In genomic region chr14:117962453-117962852, GRCm38 (mm10) we compare ENCODE assay signal across 10 mouse cellular contexts.
A peak's percentile ranks its signal among the peaks of the same experiment; 100 is the strongest.
DNase-seq lines count a peak whose midpoint lies in the region; ATAC-seq and TF ChIP-seq lines count a peak whose summit lies in the region.
"Had no signal": no experiment of that assay in that cellular context is flagged by ENCODE, and none has a peak within 500 bp of the region (broad histone marks: within the 10 kb centered on the region; RNA-seq: fewer than 3 reads in every experiment).

No protein-coding gene starts in this region.

- ATAC-seq in forebrain, postnatal 0 days = no peak
- no peak for ATAC-seq in forebrain, embryonic 15.5 days (replicated peaks)
- ATAC-seq in midbrain, embryonic 16.5 days = no peak
- peak; percentile 71 for ATAC-seq in common myeloid progenitor, adult 5-6 weeks (replicated peaks; ENCODE audit: low read depth, poor library complexity, severe bottlenecking)
- peak; percentile 63 for ATAC-seq in megakaryocyte, adult 5-6 weeks (ENCODE audit: poor library complexity, severe bottlenecking)

- no peaks in the 10 kb centered on the region for H3K36me3 ChIP-seq in forebrain, postnatal 0 days (ENCODE audit: insufficient read depth)
- no peaks in the 10 kb centered on the region for H3K36me3 ChIP-seq in forebrain, embryonic 15.5 days
- no peaks in the 10 kb centered on the region for H3K36me3 ChIP-seq in midbrain, embryonic 10.5 days
- no peaks in the 10 kb centered on the region for H3K36me3 ChIP-seq in midbrain, embryonic 16.5 days (ENCODE audit: control insufficient read depth, insufficient read depth, low read length)
- H3K36me3 ChIP-seq: heart, embryonic 13.5 days had no signal

- no peaks in the 10 kb centered on the region for H3K27me3 ChIP-seq in forebrain, postnatal 0 days (ENCODE audit: insufficient read depth, low read length)
- no peaks in the 10 kb centered on the region for H3K27me3 ChIP-seq in forebrain, embryonic 15.5 days
- no peaks in the 10 kb centered on the region for H3K27me3 ChIP-seq in midbrain, embryonic 10.5 days (ENCODE audit: low read depth, poor library complexity, severe bottlenecking)
- no peaks in the 10 kb centered on the region for H3K27me3 ChIP-seq in midbrain, embryonic 16.5 days (ENCODE audit: control insufficient read depth, insufficient read depth, low read depth, low read length)
- H3K27me3 ChIP-seq: megakaryocyte, embryonic 14.5 days had no signal

- TF ChIP-seq CTCF in forebrain, postnatal 0 days (IDR thresholded peaks at IDR 0.05; ENCODE audit: low read depth) = peak; percentile 64

- no peak overlapping the region for H3K4me3 ChIP-seq in forebrain, postnatal 0 days (ENCODE audit: low read depth, low read length)
- H3K4me3 ChIP-seq in forebrain, embryonic 15.5 days = no peak overlapping the region
- H3K4me3 ChIP-seq in midbrain, embryonic 10.5 days = no peak overlapping the region
- H3K4me3 ChIP-seq in midbrain, embryonic 16.5 days (ENCODE audit: low read depth, low read length) = no peak overlapping the region
- H3K4me3 ChIP-seq: heart, embryonic 13.5 days had no signal

- no peaks in the 10 kb centered on the region for H3K4me1 ChIP-seq in forebrain, postnatal 0 days (ENCODE audit: insufficient read depth)
- peaks cover 9% of the 10 kb centered on the region for H3K4me1 ChIP-seq in forebrain, embryonic 15.5 days
- no peaks in the 10 kb centered on the region for H3K4me1 ChIP-seq in midbrain, embryonic 10.5 days
- no peaks in the 10 kb centered on the region for H3K4me1 ChIP-seq in midbrain, embryonic 16.5 days (ENCODE audit: control insufficient read depth, insufficient read depth, low read length)
- H3K4me1 ChIP-seq: heart, embryonic 13.5 days; megakaryocyte, embryonic 14.5 days had no signal

- 63% methylated on average over 4 of the region's 4 CpGs for WGBS in forebrain, postnatal 0 days
- WGBS in forebrain, embryonic 15.5 days = 55% methylated on average over 4 of the region's 4 CpGs
- 64% methylated on average over 4 of the region's 4 CpGs for WGBS in midbrain, embryonic 10.5 days
- WGBS in midbrain, embryonic 16.5 days = 57% methylated on average over 4 of the region's 4 CpGs

- no peak for DNase-seq in forebrain, postnatal 0 days
- peak; percentile 61 for DNase-seq in midbrain, embryonic 10.5 days (ENCODE audit: low spot score)
- DNase-seq in spleen, postnatal 4 days (ENCODE audit: low spot score in 2 of 2) = no peak
- no peak for DNase-seq in kidney, adult 11 months

- H3K4me2 ChIP-seq in forebrain, postnatal 0 days (ENCODE audit: low read depth) = no peak overlapping the region
- H3K4me2 ChIP-seq in forebrain, embryonic 15.5 days (replicated peaks) = no peak overlapping the region
- no peak overlapping the region for H3K4me2 ChIP-seq in midbrain, embryonic 16.5 days (ENCODE audit: low read length)
- H3K4me2 ChIP-seq: heart, embryonic 13.5 days had no signal

- no peak overlapping the region for H3K9ac ChIP-seq in forebrain, postnatal 0 days
- H3K9ac ChIP-seq in forebrain, embryonic 15.5 days (replicated peaks) = no peak overlapping the region
- no peak overlapping the region for H3K9ac ChIP-seq in midbrain, embryonic 16.5 days (ENCODE audit: low read depth, low read length)
- H3K9ac ChIP-seq: heart, embryonic 13.5 days had no signal

- H3K27ac ChIP-seq in forebrain, postnatal 0 days (ENCODE audit: low read depth, low read length) = no peak overlapping the region
- no peak overlapping the region for H3K27ac ChIP-seq in forebrain, embryonic 15.5 days (replicated peaks)
- H3K27ac ChIP-seq in midbrain, embryonic 10.5 days (replicated peaks) = no peak overlapping the region
- H3K27ac ChIP-seq in midbrain, embryonic 16.5 days (ENCODE audit: low read length) = no peak overlapping the region
- H3K27ac ChIP-seq: heart, embryonic 13.5 days had no signal

- no peaks in the 10 kb centered on the region for H3K9me3 ChIP-seq in forebrain, postnatal 0 days (ENCODE audit: low read length)
- H3K9me3 ChIP-seq in forebrain, embryonic 15.5 days = no peaks in the 10 kb centered on the region
- no peaks in the 10 kb centered on the region for H3K9me3 ChIP-seq in midbrain, embryonic 10.5 days (replicated peaks)
- no peaks in the 10 kb centered on the region for H3K9me3 ChIP-seq in midbrain, embryonic 16.5 days (replicated peaks; ENCODE audit: control insufficient read depth, low read length, poor library complexity, severe bottlenecking)

Comparison
In these comparisons a context has a peak if more than half of its experiments do, and no peak if none do; other contexts are left out.
1. ATAC-seq: peak in common myeloid progenitor, adult 5-6 weeks (single experiment) and megakaryocyte, adult 5-6 weeks (single experiment); none in forebrain, postnatal 0 days (single experiment), forebrain, embryonic 15.5 days (single experiment) and midbrain, embryonic 16.5 days (single experiment).